Mouse (Mus musculus) neural tube, embryonic 14.5 days (tissue): ENCODE measurements at regions not wholly inside any gene's neighbourhood (a gene's known extent, or its start where the extent isn't known, plus 50 kb on each side); places are given as distances from the start of the nearest gene placed in this dataset.

Experiments
- ATAC-seq: fragments of 200-750 bp; cut with Nextera tagmentation; 2 replicates; pipeline ENCODE4 v1.8.0; 2017; ENCODE audit warnings: low read depth, mild to moderate bottlenecking, moderate TSS enrichment, moderate library complexity
- H3K27ac ChIP-seq: fragments of 300-500 bp; sonication (generic); 2 replicates; pipeline ENCODE4 v1.5.1; 2014; ENCODE audit warnings: low read depth, mild to moderate bottlenecking, control low read depth, low read length, moderate library complexity, mixed read lengths
- H3K27me3 ChIP-seq: fragments of 300-500 bp; sonication (generic); 2 replicates; pipeline ENCODE4 v1.6.1; 2014; ENCODE audit warnings: low read length; ENCODE audit not compliant: control insufficient read depth, insufficient read depth
- H3K36me3 ChIP-seq: fragments of 300-500 bp; sonication (generic); 2 replicates; pipeline ENCODE4 v1.6.1; 2014; ENCODE audit warnings: low read length, mixed read lengths; ENCODE audit not compliant: control insufficient read depth, insufficient read depth
- H3K4me1 ChIP-seq: fragments of 300-500 bp; sonication (generic); 2 replicates; pipeline ENCODE4 v1.6.1; 2014; ENCODE audit warnings: low read length; ENCODE audit not compliant: control insufficient read depth, insufficient read depth
- H3K4me2 ChIP-seq: fragments of 300-500 bp; sonication (generic); 2 replicates; pipeline ENCODE4 v1.6.1; 2014; ENCODE audit warnings: mild to moderate bottlenecking, low read depth, low read length, control low read depth
- H3K4me3 ChIP-seq: fragments of 300-500 bp; sonication (generic); 2 replicates; pipeline ENCODE4 v1.5.1; 2014; ENCODE audit warnings: low read depth, low read length, control low read depth, mixed read lengths
- H3K9ac ChIP-seq: fragments of 300-500 bp; sonication (generic); replicated peaks from 2 replicates; pipeline ENCODE4 v1.6.1; 2014; ENCODE audit warnings: low read depth, mild to moderate bottlenecking, control low read depth, low read length, mixed read lengths
- H3K9me3 ChIP-seq: fragments of 300-500 bp; sonication (generic); 2 replicates; pipeline ENCODE4 v1.6.1; 2016; ENCODE audit warnings: low read length; ENCODE audit not compliant: control insufficient read depth
- WGBS: fragments of 180-500 bp; shearing (Covaris S2); extraction: QIAGEN DNeasy Blood & Tissue Kit; methylation state at CpG from one replicate; pipeline ENCODE4 v1.1.7; 2014; 5-methylcytosine and 5-hydroxymethylcytosine counted together

DNA sequence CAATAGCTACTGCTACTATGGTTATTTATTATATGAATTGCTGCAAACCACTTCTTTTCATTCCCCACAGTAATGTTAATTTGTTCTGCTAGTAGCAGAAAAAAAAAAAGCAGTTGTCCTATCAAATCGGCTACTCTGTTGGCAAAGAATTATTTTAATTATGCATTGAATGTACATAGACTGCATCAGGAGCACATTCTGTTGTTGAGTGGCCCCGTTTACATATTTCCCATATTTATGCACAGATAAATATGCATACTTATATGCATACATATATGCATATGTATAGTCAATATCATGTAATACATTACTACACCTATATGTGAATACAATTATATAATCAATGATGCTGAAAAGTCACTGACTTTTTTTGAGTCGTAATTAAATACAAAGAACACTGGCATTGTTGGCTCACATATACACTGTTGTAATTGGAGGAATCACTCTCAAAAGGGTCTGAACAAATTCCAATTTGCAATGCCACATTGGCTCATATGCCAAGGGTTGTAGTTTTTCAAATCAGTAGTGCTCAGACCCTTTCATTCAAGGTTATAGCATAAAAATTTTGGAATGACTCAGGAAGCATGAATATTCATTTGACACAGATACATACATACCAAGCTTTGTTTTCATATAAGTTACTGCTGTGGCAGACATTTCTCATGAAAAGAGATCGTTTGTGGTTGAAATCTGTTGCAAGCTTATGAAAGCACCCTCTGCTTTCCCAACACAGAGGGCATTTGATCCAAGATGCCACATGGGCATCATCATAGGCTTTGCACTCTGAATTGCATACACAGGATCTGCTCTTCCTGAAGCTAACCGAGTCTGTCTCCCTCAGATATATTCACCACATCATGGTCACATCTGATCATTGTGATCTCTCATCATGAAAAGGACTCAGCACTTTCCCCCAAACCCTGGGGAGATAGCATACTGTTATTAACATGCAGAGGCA lies 1030.6 kb upstream of the Map3k7 start:
- no peak overlapping the region for H3K9ac ChIP-seq
- WGBS = 68% methylated on average over 5 of the region's 5 CpGs
- no peak overlapping the region for H3K4me2 ChIP-seq
- no peak for ATAC-seq
- no peaks in the 10 kb centered on the region for H3K4me1 ChIP-seq
- H3K27me3 ChIP-seq = no peaks in the 10 kb centered on the region
- no peak overlapping the region for H3K27ac ChIP-seq
- no peaks in the 10 kb centered on the region for H3K9me3 ChIP-seq
- H3K36me3 ChIP-seq = no peaks in the 10 kb centered on the region
- H3K4me3 ChIP-seq = no peak overlapping the region

DNA sequence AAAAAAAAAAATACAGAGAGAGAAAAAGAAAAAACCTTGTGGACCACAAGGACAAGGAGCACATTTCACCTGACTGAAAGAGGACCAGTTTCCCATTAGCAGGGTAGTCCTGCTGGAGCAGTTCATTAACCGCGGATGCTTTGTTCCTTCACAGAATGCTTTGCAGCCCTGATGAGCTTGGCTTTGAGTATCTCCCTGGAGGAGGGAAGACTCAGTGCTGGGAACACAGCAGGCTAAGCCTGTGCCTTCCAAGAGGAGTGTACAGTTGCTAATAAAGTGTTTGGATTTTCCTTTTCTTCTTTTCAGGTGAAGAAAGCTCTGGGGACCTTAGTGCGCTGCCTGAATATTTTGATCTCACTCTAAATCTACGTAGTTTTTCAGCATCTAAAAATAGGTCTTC lies 980.3 kb upstream of the Map3k7 start:
- H3K9me3 ChIP-seq = no peaks in the 10 kb centered on the region
- H3K4me3 ChIP-seq = no peak overlapping the region
- no peaks in the 10 kb centered on the region for H3K36me3 ChIP-seq
- no peak overlapping the region for H3K9ac ChIP-seq
- 69% methylated on average over 4 of the region's 4 CpGs for WGBS
- no peaks in the 10 kb centered on the region for H3K4me1 ChIP-seq
- no peak for ATAC-seq
- H3K27ac ChIP-seq = no peak overlapping the region
- H3K27me3 ChIP-seq = no peaks in the 10 kb centered on the region
- no peak overlapping the region for H3K4me2 ChIP-seq

DNA sequence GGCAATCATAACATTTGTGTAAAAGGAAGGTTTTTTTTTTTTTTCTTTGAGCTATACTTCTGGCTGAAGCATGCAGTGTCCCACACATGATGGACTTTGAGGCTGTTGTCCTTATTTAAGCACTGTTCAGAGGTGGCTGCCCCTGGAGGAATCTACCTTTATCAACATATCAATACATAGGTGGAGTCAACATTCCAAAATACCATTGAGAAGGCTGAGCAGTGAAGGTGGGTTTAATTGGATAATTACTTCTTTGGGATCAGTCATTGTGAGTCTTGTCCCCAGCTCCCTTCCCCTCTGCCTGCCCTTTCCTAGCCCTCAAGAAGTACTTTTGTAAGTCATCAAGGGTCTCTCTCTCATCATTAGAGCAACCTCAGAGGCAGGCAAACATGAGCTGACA lies 951.9 kb upstream of the Map3k7 start:
- no peaks in the 10 kb centered on the region for H3K27me3 ChIP-seq
- no peaks in the 10 kb centered on the region for H3K36me3 ChIP-seq
- ATAC-seq = no peak
- no peak overlapping the region for H3K4me3 ChIP-seq
- H3K9ac ChIP-seq = no peak overlapping the region
- no peaks in the 10 kb centered on the region for H3K4me1 ChIP-seq
- no peak overlapping the region for H3K27ac ChIP-seq
- no peaks in the 10 kb centered on the region for H3K9me3 ChIP-seq
- H3K4me2 ChIP-seq = no peak overlapping the region

DNA sequence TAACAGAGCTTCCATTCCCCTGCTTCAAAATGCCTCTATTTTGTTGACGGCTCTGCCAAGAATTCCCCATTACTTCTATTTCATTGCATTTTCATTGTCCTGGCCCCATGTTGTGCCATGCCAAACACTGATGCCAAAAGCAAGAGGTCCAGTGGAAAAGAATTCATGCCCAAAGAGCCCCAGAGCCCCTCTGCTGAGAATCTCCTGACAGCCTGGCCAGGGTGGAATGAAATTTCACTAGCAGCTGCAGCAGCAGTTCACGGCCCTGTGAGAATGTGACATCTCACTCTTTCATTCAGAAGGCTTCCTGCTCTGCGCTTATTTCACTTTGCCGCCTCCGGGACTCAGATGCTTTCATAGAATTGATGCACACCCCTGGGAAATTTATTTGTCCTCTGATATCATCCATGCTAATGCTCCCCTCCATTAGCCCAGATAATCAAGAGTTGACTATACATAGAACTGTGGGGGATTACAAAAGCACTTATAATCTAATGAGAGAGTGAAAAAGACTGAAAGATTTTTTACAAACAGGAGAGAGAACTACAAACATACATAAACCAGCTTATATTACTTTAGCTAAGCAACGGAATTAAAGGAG lies 911.7 kb upstream of the Map3k7 start:
- Histone ChIP-seq H3K27ac (peak overlapping the region; percentile 65), H3K9ac (no peak overlapping the region), H3K27me3 (no peaks in the 10 kb centered on the region), H3K9me3 (no peaks in the 10 kb centered on the region), H3K4me1 (0 out of 2 replicates have a peak, but pooled peaks cover 5% of the 10 kb centered on the region), H3K4me2 (no peak overlapping the region), H3K4me3 (no peak overlapping the region), H3K36me3 (no peaks in the 10 kb centered on the region)
- 19% methylated on average over 6 of the region's 6 CpGs for WGBS
- peak; percentile 73; the same call in 1 of the 2 replicates for ATAC-seq

DNA sequence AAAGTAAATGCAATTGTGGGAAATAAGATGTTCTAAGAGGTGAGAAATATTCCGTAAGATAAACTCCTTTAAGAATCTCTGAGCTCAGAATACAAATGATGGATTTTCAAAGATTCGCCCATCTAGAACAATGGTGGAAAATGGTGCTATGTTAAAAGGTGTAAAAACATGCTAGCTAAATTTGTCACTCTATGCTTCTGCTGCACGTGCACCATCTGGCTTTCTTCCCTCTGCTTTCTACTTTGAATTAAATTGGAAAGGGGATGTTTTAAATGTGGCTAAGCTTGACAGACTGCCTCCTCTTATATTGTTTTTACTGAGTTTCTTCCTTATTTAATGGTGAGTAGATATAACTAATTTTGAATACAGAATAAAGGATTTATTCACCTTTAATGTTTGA lies 887.7 kb upstream of the Map3k7 start:
- H3K4me2 ChIP-seq = no peak overlapping the region
- no peaks in the 10 kb centered on the region for H3K9me3 ChIP-seq
- H3K4me1 ChIP-seq = no peaks in the 10 kb centered on the region
- no peak overlapping the region for H3K9ac ChIP-seq
- no peaks in the 10 kb centered on the region for H3K27me3 ChIP-seq
- no peak overlapping the region for H3K27ac ChIP-seq
- WGBS = 86% methylated on average over 3 of the region's 3 CpGs
- no peaks in the 10 kb centered on the region for H3K36me3 ChIP-seq
- no peak overlapping the region for H3K4me3 ChIP-seq
- no peak for ATAC-seq

DNA sequence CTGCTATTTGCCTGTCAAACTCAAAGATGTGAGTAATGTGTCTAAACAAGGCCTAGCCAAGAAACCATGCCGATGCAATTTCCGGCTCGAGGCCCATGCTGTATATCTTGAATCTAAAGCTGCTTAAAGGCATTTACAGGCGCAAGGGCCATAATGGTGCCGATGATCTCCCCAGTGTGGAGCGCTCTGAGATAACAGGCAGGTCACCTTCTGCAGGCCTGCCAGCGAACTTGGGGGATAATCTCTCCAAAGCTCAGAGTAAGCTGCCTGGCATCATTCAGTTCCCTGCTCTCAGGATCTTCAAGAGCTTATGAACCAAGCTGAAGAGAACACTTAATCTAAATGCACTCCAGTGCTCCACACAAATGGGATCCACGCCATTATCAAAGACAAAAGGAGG lies 842.3 kb upstream of the Map3k7 start:
- H3K4me2 ChIP-seq = no peak overlapping the region
- ATAC-seq = no peak
- H3K4me3 ChIP-seq = no peak overlapping the region

DNA sequence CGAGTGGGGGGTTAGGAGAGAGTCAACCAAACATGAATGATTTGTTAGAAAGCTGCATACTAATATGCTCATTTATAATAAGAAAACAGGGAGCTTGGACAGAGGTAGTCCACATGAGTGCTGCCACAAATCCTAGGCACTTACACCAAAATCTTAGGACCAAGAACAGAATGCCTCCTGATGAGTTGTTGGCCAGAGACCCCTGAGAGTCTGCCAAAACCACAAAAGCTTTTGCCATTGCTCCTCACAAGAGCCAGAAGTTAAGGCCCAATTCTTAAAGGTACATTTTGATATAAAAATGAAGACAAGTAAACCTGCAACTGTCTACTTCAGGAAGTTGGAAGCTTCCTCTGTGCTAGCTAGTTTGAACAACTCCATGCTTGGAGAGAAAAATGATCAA lies 820.7 kb upstream of the Map3k7 start:
- no peak overlapping the region for H3K4me3 ChIP-seq
- WGBS = 77% methylated on average over 1 of the region's 1 CpGs
- no peaks in the 10 kb centered on the region for H3K9me3 ChIP-seq
- H3K36me3 ChIP-seq = no peaks in the 10 kb centered on the region
- H3K27me3 ChIP-seq = no peaks in the 10 kb centered on the region
- no peak overlapping the region for H3K9ac ChIP-seq
- no peak overlapping the region for H3K27ac ChIP-seq
- no peak overlapping the region for H3K4me2 ChIP-seq
- no peak for ATAC-seq
- H3K4me1 ChIP-seq = no peaks in the 10 kb centered on the region

More for the DNA sequence above, 842.3 kb upstream of the Map3k7 start:
- WGBS = 71% methylated on average over 8 of the region's 8 CpGs
- Histone ChIP-seq H3K36me3 (no peaks in the 10 kb centered on the region), H3K9ac (no peak overlapping the region), H3K27me3 (no peaks in the 10 kb centered on the region), H3K4me1 (no peaks in the 10 kb centered on the region), H3K27ac (no peak overlapping the region), H3K9me3 (no peaks in the 10 kb centered on the region)

DNA sequence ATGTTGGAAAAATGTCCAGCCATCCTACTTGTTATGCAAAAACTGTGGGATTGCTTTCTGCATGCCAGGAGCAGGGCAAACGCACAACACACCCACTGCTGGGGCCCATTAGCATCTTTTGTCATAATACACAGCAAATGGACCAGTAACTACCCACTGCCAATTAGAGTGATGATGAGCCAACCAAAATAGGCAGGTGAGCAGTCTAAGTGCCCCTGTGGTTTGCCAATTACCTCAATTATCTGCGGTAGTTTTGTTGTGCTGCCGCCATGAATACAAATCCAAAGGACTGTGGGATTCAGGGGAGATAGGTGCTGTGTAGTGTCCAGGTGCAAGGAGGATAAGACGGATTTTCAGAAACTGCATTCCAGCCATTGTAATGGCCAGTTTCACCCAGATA lies 796.5 kb upstream of the Map3k7 start:
- Histone ChIP-seq H3K27me3 (no peaks in the 10 kb centered on the region), H3K27ac (no peak overlapping the region), H3K4me3 (no peak overlapping the region), H3K9ac (no peak overlapping the region), H3K36me3 (no peaks in the 10 kb centered on the region), H3K4me2 (no peak overlapping the region), H3K4me1 (no peaks in the 10 kb centered on the region), H3K9me3 (no peaks in the 10 kb centered on the region)
- WGBS = 66% methylated on average over 4 of the region's 4 CpGs
- ATAC-seq = no peak; the same call in 1 of the 2 replicates

DNA sequence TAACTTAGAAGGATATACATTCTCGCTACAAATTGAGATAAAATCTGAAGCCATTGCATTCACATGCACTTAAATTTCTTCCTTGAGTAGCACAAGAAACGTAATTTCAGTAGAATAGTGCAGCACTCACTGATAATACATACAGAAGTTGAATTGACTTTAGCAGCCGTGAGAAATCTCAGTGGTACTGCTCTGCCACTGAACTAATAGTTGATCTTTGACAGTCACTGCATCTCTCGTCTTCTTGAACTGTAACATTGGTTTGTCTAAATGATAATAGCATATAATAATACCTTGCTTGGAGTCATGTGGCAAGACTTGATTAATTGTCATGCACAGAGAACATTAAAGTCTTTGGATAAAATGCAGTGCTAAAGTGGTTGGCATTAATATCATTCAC lies 795.5 kb upstream of the Map3k7 start:
- no peak overlapping the region for H3K4me2 ChIP-seq
- no peak overlapping the region for H3K27ac ChIP-seq
- no peak overlapping the region for H3K9ac ChIP-seq
- H3K4me1 ChIP-seq = no peaks in the 10 kb centered on the region
- no peak for ATAC-seq
- no peak overlapping the region for H3K4me3 ChIP-seq
- H3K36me3 ChIP-seq = no peaks in the 10 kb centered on the region
- WGBS = 78% methylated on average over 4 of the region's 4 CpGs
- H3K9me3 ChIP-seq = no peaks in the 10 kb centered on the region
- H3K27me3 ChIP-seq = no peaks in the 10 kb centered on the region
